Mouse (Mus musculus) liver, embryonic 14.5 days (tissue): ENCODE measurements around the gene Nrxn1.

Experiments
- CTCF ChIP-seq: IDR thresholded peaks from 2 replicates; pipeline ENCODE4 v1.5.1; 2016; ENCODE audit warnings: antibody characterized with exemption, low read depth, control low read depth
- EP300 ChIP-seq: IDR thresholded peaks from 2 replicates; pipeline ENCODE4 v1.6.1; 2016; ENCODE audit warnings: antibody characterized with exemption, low read depth

DNA sequence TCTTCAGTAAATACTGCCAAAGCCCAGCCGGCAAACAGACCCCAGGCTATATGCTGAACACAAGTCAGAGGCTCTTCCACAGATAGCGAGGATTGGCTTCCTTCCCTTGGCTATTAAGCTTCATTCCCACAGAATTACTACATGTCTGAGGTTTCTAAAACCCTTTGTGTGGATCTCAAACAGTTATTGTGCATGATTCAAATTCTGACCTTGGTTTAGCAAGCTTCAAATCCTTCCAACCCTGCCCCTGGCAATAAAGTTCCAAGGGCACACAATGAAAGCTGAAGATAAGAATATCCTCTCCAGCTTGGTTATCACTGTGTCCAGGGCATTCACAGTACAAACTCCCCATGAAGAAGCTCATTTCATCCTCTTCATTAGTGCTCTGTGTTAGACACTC is 416.2 kb downstream of the Nrxn1 start:
- no peak for TF ChIP-seq CTCF
- TF ChIP-seq EP300 = no peak
